Mouse (Mus musculus): ENCODE results near the gene Lyg1. TPM values are rescaled to one million over a fixed set of nuclear protein-coding genes. Genes with fewer than 3 reads are reported as not detected.
A peak's percentile ranks its signal among the peaks of the same experiment; 100 is the strongest.

Gene Lyg1
- total RNA-seq (2021) (not detected), polyA plus RNA-seq (2012; rRNA removed) (not detected in 2 replicates)
- long read RNA-seq, result 0 reads

DNA sequence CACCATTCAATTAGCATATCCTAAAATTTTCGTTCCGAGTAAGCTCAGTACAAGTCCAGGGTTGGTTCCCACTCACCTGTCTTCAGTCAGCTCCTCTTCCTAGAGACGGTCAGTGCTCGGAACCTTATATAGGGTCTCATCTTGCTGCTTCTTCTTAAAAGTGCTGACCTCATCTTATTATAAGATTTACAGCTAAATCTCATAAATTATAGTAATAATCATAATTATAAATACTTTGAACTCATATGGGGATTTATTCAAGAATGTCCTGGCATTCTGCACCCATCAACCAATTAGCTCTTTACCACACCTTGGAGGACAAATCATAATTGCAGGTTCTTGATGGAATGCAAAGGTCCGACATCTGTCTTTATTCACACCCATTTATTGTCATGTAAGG is at the start of gene Lyg1:
Gene Lyg1, minus strand, starts transcription at position 101 of the 400 bp plus-strand sequence.
- no peak for DNase-seq

DNA sequence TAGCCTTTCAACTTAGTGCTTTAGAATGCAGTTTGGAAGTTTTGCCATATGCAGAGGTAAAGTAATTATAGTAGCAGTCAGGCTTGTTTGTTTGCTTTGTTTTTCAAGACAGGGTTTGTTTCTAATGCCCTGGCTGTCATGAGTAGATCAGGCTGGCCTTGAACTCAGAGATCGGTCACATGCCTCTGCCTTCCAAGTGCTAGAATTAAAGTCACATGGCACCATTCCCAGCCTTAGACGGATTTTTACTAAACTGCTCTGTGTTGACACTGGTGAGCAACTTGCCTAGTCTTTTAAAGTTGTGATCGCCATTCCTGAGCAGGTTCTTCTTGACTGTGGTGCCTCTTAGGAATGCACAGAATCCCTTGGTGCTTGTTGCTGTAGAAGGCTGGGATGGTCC is 49.2 kb upstream of the Lyg1 start:
- DNase-seq, result peak; percentile 72

DNA sequence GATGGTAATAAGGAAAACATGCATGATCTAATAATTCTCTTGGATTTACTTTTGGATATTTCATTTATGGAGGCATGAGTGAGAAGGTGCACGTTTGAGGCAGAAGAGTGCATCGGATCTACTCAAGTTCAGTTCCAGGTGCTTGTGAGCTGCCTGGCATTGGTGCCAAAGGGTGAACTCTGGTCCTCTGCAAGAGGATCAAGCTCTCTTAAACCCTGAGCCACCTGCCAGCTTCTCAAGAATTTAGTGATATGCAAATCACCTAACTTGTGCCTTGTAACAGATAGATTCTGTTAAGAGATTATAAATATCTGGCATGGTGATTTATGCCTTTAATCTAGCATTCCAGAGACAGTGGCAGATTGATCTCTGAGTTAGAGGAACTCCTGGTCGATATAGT is 45.5 kb upstream of the Lyg1 start:
- no peak for DNase-seq

GRCm38 (mm10) chr1:38001956-38002355 is 44.4 kb upstream of the Lyg1 start:
- no peak for DNase-seq

- no peak for DNase-seq
Measured at GRCm38 (mm10) chr1:38000844-38001243, 43.3 kb upstream of the Lyg1 start.

DNA sequence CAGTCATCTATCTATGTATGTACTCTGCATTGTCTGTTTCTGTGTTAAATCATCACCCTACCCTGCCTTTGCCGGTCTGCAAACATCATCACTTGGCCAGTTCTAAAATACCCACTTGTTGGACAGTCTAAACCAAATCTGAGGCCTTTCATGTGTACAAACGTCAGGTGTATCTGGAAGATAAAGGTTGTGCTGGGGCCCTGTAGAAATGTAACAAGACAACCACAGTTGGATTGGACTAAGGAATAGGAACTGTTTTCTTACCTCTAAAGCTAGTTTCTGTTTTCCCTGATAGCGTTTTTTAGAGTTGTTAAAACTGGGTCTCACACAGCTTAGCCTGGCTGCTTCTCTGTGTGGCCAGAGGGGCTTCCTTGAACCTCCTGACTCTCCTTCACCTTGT is 42.0 kb upstream of the Lyg1 start:
- DNase-seq, result no peak

DNA sequence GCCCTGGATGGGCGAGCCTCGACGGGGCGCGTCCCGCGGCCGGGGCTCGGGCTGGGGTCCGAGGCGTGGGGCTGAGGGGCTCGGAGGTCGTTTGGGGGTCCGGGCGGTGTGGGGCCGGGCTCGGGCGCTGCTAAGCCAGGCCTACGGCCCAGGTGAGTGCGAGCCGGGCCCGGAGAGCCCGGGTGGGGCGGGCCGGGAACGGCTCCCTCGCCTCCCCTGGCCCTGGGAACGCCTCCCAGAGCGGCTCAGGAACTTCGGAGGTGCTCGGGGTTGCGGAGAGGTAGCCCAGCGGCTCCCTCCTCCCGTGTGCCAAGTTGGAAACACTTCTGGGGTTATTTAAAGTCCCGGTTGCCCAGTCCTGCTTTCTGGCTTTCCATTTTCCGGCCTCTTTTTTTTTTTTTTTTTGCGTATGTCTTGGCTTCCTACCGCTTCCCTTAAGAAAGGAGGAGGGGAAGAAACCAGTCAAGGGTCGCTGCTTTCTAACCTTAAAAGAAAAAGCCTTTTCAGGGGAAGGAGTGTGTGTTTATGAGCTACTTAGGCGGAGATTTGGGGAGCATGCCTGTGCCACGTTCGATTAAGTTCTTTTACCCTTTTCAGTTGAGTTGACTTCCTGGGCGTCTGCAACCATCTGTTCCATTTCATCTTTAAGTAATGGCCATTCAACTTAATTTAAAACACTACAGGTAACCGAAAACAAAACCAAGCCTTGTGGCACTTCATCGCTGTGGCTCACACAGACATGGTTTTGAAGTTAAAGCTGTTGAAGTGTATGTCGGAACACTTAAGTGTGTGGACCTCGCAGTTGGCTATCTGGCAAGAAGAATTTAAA is 41.0 kb upstream of the Lyg1 start:
- DNase-seq, result no peak

DNA sequence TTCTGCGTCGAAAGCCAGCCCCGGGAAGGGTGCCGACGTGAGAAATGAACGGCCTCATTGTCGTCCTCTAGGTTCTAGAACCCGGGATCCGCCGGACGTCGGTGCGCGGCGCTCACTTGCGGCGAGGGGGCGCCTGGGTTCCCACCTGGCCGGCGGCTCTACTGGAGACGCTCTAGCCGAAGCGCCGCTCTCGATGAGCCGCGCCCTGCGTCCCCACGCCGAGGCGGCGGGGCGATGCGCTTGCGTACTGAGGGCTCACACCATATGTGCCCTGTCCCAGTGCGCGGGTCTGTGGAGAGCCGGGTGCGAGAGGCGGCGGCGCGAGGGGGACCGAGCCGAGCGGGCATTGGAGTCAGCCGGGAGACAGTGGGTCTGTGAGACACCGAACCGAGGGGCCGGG is 40.3 kb upstream of the Lyg1 start, which contains the start of the genes Txndc9 and Eif5b:
Gene Txndc9, minus strand, starts transcription at position 27 of the 400 bp plus-strand sequence.
Gene Eif5b, plus strand, starts transcription at position 144 of the 400 bp plus-strand sequence.
- peak; percentile 97 for DNase-seq

DNA sequence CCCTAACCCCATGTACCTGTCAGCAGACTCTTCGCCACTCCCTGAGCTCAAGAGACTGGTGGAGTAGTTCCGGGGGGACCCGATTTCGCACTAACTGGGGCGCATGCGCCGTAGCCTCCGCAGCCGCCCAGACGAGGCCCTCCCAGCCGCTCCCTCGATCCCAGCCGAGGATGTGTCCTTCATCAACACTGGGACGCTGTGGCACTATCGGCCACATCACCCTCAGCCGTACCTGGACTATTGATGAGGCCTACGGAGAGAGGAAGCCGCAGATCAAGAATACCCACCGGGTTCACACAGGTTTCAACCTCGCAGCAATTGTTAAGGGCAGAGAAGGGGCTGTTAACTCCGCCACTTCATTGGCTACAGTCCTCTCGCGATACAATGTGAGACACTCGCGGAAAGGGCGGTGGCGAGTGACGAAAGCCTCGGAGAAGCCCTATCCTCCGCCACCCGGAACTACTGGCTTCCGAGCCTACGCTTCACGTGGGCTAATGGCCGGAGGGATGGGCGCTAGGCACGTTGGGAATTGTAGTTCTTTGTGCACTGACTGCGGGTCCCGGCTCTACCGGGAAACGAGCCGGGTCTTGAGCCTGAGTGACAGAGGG is 39.4 kb upstream of the Lyg1 start:
- DNase-seq, result peak; percentile 99

DNA sequence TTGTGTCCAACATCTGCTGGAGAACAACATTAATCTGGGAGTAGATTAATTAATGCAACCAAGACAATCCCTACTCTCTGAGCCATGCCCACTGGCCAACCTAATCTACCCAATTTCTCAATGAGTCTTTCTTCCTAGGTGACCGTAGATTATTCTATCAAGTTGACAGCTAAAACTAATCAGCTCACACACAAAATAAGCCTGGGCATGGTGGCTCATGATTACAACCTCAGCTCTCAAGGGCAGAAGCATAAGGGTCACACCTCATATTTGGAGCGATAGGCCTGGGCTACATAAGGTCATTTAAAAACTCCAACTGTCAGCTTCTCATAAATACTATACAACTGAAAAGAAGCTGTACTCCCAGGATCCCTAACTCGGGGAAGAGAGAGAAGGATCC is 38.7 kb upstream of the Lyg1 start:
- no peak for DNase-seq

DNA sequence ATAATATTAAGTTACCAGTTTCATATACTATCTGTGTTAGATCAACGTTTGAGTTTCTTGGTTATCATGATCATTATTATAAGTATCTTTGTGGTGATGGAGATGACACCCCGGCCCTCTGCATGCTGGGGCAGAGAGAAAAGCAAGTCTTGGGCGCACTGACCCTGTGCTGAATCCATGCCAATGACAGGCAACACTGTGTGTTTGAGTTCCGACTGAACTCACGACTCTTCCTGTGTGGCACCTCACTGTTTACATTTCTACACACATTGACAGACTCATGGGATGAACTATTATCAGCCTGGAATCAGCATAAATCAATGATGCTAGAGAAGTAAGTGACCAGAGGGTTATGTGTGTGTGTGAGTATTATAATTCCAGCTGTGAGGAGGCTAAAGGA is 30.3 kb upstream of the Lyg1 start:
- DNase-seq, result no peak

- DNase-seq, result peak; percentile 50
Measured at GRCm38 (mm10) chr1:37985764-37986323, 28.3 kb upstream of the Lyg1 start.

DNA sequence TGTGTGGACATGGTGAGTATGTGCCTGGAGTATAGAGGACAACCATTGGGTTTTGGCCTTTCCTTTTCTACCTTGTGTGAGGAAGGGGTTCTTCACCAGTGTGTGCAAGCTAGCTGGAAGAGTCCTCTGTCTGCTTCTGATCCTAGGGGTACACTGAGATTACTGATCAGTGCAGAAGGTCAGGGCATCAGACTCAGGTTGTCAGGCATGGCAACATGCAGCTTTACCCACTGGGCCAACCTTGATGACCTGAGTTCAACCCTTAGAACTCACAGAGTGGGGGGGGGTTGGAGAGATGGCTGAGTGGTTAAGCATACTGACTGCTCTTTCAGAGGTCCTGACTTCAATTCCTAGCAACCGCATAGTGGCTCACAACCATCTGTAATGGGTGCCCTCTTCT is 26.8 kb upstream of the Lyg1 start:
- no peak for DNase-seq

- peak; percentile 23 for DNase-seq
Measured at GRCm38 (mm10) chr1:37977303-37977702, 19.7 kb upstream of the Lyg1 start.

DNA sequence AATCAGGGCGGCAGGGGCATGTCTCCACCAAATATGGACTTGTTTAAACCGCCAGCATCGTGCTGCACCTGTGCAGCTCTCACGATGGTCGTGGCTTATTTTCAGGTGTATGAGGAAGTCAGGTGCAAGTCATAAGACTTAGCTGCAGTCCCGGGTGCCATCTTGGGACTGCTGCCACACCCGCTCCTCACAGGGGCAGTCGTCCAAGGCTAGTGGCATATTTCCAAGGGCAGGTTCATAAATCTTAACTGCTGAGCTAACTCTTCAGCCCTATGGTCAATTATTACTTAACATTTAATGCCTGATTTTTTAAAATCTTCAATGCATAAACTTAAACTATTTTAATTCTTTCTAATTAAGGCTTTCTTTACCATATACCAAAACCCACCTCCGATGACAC is 19.1 kb upstream of the Lyg1 start:
- peak; percentile 90 for DNase-seq

DNA sequence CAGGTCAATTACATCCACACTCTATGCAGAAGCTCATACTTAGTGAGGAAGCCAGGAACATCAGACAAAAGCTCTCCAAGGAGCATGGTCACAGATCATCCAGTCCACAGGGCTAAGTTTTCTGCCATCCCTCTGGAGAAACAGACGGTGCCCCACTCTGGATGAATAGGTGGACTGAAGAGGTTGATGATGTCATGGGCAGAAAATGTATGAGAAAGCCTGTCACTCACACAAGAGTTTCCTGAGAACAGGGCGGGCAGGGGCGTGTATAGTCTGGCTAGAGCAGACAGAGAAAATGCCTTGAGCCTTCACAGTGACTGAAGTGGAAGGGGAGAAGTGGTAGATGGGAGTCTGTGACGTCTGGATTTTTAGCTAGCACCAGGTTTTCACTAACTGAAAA is 14.0 kb upstream of the Lyg1 start:
- DNase-seq, result no peak

DNA sequence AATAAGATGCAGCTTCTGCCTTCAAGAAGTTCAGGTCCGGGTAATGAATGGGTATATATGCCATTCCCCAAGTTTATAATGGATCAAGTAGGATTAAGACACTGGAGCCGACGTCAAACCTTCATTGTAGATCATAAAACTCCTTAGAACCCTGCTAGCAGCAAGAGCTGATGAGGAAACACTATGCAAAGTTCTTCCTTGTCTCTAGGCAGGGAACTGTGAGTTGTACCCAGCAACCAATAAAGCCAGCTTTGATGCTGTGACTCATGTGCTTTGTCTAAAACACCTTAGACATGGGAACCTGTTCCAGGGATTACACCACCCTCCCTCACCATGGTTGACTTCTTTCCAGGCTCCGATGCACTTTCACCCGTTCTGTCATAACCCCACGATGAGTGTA is 11.2 kb upstream of the Lyg1 start:
- no peak for DNase-seq

- DNase-seq, result no peak
Measured at GRCm38 (mm10) chr1:37965571-37965970, 8.0 kb upstream of the Lyg1 start.

GRCm38 (mm10) chr1:37959486-37959885 is 1.9 kb upstream of the Lyg1 start:
- peak; percentile 47 for DNase-seq

DNA sequence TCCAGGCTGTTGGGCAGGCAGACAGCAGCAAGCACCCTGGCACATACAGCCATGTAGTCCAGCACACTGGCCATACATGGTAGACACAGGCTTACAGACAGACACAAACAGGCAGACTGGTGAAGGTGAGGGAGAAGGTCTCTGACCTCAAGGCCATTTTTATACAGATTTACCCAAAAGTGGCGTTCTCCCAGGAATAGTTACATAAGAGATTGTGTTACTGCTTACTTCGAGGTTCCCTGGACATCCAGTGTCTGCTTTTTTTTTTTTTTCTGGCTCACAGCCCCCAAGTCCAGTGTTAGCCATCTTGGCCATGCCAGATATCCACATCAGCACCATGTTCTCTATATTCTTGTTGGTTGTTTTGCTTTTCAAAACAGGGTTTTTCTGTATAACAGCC is 957 bp upstream of the Lyg1 start:
- DNase-seq, result no peak

- peak; percentile 72 for DNase-seq
Measured at GRCm38 (mm10) chr1:37956690-37957431, 698 bp downstream of the Lyg1 start.

DNA sequence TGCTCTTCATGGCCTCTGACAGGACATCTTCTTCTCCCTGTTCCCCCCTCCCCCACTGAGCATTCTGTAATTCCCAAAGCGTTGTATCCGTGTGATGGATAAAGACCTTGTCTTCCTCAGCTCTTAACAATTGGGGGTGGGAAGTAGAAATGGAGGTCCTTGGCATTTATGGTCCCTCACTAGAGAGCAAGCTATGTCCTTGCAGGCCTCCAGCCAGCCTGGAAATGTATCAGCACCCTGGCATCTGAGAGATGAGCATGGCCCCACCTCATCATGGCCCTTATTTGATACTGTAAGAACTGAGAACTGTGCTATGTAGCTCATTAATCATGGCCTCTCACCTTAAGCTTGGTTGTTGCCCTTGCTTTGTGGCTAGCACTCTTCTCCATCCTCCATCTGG is 2.3 kb downstream of the Lyg1 start:
- DNase-seq, result peak; percentile 64
